Mouse (Mus musculus): Measurements from ENCODE around the gene Rangap1.
"Not testable (repeated sequence)": the region's sequence is repeated elsewhere in the genome, so short reads cannot be mapped to it uniquely, and the experiment has no call there.

The Rangap1 gene

DNA sequence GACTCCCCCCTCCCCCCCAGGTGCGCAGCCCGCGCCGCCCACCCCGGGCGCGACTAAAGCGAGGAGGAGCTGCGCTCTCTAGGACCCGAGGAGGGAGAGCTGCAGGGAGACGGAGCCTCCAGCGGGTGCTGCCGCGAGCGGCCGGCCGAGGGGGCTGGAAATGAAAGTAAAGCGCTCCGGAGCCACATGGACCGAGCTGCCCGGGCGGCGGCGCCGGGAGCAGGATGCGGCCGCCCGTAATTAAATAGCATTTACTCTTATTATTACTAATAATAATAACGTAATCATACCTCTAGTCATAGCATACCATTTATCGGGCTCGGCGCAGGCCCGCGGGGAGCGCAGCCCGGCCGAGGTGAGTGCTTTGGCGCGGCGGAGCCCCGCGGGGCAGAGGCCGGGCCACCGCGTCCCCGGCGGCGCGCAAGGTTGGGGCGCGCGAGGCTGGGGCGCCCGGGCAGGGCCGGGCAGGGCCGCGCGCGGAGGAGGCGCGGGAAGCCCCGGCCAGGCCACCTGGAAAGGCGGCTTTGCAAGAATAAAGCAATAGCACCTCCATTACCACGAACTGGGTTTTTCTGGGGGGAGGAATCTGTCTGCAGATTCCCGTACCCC lies at the start of gene Rangap1, which contains the start of gene Zc3h7b:
TSS of gene Rangap1 (minus strand) at position 539 of the 609 bp plus-strand sequence.
TSS of gene Zc3h7b (plus strand) at position 66 of the 609 bp plus-strand sequence.
- DNase-seq = peak; percentile 79

DNA sequence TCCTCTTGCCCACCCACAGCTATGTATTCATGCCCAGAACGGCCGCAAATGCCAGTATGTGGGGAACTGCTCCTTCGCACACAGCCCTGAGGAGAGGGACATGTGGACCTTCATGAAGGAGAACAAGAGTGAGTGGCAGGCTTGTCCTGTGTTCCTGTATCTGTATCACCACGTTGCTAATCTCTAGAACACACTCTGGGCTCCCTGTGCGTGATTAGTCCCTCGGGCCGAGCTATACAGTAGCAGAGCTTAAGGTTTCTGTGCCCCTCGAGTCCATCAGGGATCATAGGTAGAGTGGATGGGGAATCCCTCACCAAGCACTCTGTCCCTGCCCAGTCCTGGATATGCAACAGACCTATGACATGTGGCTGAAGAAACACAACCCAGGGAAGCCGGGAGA lies 47.1 kb upstream of the Rangap1 start:
- no peak for DNase-seq

DNA sequence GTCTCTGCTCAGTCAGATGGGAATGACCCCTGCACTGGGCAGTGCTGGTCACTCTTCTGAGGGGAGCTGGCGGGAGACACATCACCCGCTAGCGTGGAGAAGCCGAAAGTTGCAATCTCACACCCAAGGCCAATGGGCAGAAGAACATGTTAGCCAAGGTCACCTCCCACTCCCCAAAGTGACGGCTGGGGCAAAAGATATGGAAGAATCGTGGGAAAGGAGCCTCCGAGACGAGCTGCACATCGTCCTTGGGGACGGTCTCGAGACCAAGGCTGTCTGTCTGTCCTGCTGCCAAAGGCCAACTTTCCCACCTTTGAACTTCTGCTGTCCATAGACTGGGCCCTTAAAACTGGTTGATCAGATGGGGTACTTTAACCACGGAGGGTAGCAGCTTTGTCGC lies 42.2 kb upstream of the Rangap1 start:
- DNase-seq = no peak

DNA sequence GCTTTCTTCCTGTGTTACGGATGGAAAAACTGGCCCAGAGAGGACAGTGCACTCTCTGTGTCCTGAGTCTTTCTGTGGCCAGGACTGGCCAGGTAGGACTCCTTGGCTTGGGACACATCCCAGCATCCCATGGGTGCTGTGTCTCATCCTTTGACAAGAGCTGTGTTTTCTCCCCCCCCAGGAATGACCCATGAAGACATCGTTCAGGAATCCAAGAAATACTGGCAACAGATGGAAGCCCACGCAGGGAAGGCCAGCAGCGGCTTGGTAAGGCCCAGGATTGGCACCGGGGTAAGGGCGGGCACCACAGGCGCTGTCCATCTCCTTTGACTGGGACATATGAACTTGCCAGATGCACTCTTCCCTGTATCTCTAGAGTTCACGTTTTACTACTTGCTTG lies 40.4 kb upstream of the Rangap1 start:
- DNase-seq = peak; percentile 71 to 76

DNA sequence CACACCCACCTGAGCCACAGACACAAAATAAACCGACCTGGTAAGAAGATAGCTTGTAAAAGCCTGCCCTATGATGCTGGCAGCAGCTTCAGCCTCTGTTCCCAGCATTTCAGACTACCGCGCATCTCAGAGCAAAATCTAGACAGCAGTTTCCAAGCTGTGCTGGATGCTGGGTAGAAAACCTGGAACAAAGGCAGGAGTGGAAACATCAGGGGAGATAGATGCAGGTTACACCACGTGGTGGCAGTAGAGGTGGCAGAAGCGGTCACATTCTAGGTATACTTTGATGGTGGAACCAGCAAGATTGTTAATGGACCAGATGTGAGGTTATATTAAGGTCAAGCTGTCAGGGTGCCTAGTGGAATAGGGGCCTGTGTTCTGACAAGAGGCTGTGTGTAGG lies 39.4 kb upstream of the Rangap1 start:
- DNase-seq = peak; percentile 63 to 75

DNA sequence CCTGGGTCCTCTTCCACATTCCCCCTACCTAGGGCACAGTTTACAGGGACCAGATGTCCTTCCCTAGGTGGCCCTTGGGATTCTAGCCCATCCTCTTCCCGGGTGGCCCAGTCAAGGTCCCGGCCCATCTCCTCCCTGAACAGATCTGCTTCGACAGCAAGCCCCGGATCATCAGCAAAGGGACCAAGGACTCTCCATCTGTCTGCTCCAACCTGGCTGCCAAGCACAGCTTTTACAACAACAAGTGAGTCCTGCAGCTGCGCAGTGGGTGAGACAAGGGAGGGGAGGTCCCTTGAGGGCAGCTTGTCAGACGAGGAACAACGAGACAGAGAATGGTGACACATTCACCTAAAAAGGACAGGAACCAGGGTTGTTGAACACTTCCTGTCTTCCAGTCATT lies 36.5 kb upstream of the Rangap1 start:
- peak; percentile 66 to 69 for DNase-seq

DNA sequence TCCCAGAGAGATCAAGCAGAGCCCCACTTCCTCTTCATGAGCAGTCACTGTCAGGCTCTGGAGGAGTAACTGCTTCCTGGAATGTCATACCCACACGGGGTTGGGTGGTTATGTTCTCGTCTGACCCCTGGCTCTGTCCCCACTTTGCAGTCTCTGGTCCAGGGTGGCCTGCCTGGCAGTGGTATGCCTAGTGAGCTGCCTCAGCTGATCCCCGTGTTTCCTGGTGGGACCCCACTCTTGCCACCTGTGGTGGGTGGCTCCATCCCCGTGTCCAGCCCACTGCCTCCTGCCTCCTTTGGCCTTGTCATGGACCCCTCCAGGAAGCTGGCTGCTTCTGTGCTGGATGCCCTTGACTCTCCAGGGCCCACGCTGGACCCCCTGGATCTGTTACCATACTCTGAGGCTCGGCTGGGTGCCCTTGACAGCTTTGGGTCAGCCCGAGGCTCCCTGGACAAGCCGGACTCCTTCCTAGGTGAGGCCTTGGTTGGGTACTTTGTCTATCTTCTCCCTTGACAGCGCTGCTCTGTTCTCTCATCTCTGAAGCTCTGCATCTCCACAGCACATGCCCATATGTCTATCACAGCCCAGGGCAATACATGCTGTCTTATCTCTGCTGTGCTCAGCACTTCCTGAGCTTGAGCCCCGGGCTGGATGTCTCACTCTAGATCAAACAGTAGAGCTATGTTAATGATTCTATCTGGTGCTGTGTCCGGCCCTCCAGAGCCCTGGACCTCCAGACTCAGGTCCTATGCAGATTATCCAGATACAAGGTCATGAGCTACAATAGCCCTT lies 31.5 kb upstream of the Rangap1 start:
- no peak for DNase-seq

- DNase-seq = peak; percentile 77 to 81
These were observed 29.3 kb upstream of the Rangap1 start for GRCm38 (mm10) chr15:81774505-81775171.

GRCm38 (mm10) chr15:81772431-81773120 lies 27.2 kb upstream of the Rangap1 start:
- no peak for DNase-seq

DNA sequence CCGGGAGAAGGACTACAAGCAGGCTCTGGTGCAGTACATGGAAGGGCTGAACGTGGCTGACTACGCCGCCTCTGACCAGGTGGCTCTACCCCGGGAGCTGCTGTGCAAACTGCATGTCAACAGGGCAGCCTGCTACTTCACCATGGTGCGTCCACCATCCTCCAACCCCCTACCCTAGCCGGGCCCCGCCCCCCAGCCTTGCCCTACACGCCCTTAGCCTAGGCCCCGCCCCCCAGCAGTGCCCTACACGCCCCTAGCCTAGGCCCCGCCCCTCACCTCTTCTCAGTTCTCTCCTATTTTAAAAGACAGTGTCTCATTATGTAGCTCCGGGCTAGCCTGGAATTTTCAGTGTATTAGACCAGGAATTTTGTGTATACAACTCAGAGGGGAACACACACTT lies 23.7 kb upstream of the Rangap1 start:
- no peak for DNase-seq

GRCm38 (mm10) chr15:81766439-81766838 lies 21.1 kb upstream of the Rangap1 start:
- no peak for DNase-seq

DNA sequence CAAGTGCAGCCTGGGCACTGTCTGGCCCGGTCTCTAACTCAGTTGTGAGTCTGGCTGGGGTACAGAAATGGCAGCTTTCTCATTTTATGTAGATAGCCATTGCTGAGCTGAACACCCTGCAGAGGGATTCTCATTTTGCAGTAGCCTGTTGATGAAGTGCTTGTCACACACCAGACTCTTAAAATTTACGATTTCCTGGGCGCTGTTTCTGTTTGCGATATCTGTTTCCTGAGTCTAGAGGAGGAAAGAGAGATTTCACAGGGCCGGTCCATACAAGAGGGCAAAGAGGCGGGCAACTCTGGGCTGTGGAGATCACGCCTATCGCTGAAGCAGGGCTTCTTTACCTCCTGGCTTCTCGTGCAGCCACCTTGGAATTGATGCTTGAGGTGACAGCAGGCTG lies 20.3 kb upstream of the Rangap1 start:
- DNase-seq = no peak

DNA sequence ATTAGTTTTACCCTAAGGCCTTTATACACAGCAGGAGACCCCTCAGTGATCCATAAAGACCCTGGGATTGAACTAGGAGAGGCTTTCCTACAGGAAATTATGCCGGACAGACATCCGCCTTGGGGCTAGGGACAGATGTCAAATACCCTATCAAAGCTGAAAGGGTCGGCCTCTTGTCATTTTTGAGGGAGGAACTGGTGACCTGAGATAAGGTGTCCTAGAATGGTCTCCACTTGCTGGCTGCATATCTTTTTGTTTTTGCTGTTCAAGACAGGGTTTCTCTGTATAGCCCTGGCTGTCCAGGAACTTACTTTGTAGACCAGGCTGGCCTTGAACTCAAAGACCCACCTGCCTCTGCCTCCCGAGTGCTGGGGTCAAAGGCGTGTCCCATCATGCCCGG lies 19.2 kb upstream of the Rangap1 start:
- DNase-seq = no peak

DNA sequence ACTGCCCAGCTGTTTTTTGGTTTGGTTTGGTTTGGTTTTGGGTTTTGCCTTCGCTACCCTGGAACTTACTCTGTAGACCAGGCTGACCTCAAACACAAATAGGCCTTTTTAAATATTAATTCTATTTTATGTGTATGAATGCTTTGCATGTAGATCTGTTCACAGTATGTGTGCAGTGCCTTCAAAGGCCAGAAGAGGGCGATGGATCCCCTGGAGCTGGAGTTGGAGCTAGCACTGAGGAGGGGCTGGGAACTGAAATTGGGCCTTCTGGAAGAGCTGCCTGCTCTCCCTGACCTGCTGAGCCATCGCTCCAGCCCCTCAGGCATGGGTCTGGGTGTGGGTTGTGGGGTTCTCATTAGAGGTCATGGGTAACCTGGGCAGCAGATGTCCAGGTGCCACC lies 16.6 kb upstream of the Rangap1 start:
- DNase-seq = no peak

DNA sequence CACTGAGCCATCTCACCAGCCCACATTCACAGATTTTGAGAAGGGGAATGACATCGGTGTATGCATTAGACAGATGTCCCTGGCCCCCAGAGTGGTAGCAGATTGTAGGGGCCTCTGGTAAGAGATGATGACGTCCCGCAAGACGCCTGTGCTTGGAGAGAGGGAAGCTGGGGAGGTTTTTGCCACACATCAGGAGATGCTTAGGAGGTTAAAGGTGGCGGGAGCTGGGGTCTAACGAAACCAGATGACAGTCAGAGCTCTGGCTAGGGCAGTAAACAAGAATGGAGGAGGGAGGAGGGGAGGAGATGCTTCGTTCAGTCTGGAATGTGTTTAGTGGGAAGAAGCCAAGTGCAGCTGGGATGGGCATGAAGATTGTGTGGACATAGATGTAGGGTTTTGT lies 16.1 kb upstream of the Rangap1 start:
- no peak for DNase-seq

GRCm38 (mm10) chr15:81760361-81761079 lies 15.2 kb upstream of the Rangap1 start:
- DNase-seq = no peak

GRCm38 (mm10) chr15:81759542-81759941 lies 14.2 kb upstream of the Rangap1 start:
- no peak for DNase-seq

GRCm38 (mm10) chr15:81758701-81759100 lies 13.4 kb upstream of the Rangap1 start:
- DNase-seq = peak; percentile 66 to 69

DNA sequence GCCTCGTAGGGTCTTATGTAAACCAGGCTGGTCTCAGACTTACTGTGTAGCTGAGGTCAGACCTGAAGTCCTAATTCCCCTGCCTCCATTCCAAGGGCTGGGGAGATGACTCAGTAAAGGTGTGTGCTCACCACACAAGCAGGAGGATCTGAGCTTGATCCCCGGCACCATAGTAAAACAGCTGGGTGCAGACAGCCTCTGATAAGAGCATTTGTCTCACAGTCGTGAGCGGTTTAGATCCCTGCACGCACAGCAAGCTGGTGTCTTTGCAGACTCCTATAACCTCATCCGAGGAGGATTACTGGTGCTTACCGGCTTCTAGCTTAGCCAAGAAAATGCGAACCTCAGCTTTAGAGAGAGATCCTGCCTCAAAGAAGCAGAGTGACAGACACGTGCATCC lies 8.3 kb upstream of the Rangap1 start:
- no peak for DNase-seq

- peak; percentile 64 to 65 for DNase-seq
These were observed 4.4 kb upstream of the Rangap1 start for GRCm38 (mm10) chr15:81749742-81750141.

DNA sequence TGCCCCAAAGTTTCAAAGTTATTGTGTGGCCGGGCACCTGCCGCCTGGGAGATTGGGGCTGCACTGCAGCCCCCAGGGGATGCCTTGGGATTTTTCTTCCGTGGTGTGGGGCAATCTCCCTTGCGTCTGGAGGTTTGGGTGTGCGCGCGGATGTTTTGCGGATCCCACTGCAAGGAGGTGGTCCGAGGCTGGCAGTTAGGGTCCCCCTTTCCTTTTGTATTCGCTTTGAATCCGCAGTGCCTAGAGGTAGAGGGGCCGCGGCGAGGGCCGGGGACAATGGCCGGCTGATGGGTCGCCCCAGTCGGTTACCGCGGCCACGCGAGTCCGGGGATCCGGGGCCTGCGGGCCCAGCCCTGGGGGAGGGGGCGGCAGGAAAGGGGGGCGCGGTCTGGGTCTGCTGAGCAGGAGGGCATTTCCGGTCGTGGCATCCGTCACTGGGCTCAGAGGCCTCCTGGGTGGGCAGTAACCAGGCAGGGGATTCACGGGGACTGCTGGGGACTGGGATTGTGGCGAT lies 328 bp upstream of the Rangap1 start:
- peak; percentile 82 for DNase-seq

- not testable (repeated sequence) for DNase-seq
These were observed 3.0 kb downstream of the Rangap1 start for GRCm38 (mm10) chr15:81742368-81742767.
